ENCODE assay signal across 9 mouse cellular contexts in genomic region chr10:42055224-42056165, GRCm38 (mm10). TPM values are rescaled to one million over a fixed set of nuclear protein-coding genes. Genes with fewer than 3 reads are reported as not detected.
DNase-seq lines count a peak whose midpoint lies in the region; ATAC-seq and TF ChIP-seq lines count a peak whose summit lies in the region.
"Had no signal": no experiment of that assay in that cellular context is flagged by ENCODE, and none has a peak within 500 bp of the region (broad histone marks: within the 10 kb centered on the region; RNA-seq: fewer than 3 reads in every experiment).

No protein-coding gene starts in this region.

- H3K27me3 ChIP-seq in midbrain, embryonic 11.5 days (ENCODE audit: control insufficient read depth, insufficient read depth, low read length), result no peaks in the 10 kb centered on the region
- H3K27me3 ChIP-seq in midbrain, postnatal 0 days (ENCODE audit: insufficient read depth, low read length), result no peaks in the 10 kb centered on the region
- no peaks in the 10 kb centered on the region for H3K27me3 ChIP-seq in forebrain, embryonic 14.5 days (replicated peaks; ENCODE audit: control insufficient read depth, insufficient read depth, low read length)
- H3K27me3 ChIP-seq in liver, embryonic 14.5 days (ENCODE audit: control insufficient read depth, insufficient read depth, low read length), result no peaks in the 10 kb centered on the region

- H3K4me1 ChIP-seq in midbrain, embryonic 11.5 days (ENCODE audit: control insufficient read depth, insufficient read depth, low read length), result no peaks in the 10 kb centered on the region
- H3K4me1 ChIP-seq in midbrain, postnatal 0 days (ENCODE audit: insufficient read depth, low read length), result no peaks in the 10 kb centered on the region
- no peaks in the 10 kb centered on the region for H3K4me1 ChIP-seq in forebrain, embryonic 14.5 days (ENCODE audit: control insufficient read depth, insufficient read depth, low read length)
- H3K4me1 ChIP-seq in liver, embryonic 14.5 days (replicated peaks; ENCODE audit: control insufficient read depth in 2 of 2, insufficient read depth in 2 of 2, low read length in 1 of 2), result peaks cover 19 to 37% of the 10 kb centered on the region in 2 experiments

- peak overlapping the region; percentile 20; the same call in 1 of the 2 replicates for H3K4me2 ChIP-seq in midbrain, embryonic 11.5 days
- H3K4me2 ChIP-seq in midbrain, postnatal 0 days (ENCODE audit: low read depth, low read length, poor library complexity, severe bottlenecking), result no peak overlapping the region
- 0 out of 2 replicates have a peak overlapping the region, but pooled peaks have one; percentile 14 for H3K4me2 ChIP-seq in forebrain, embryonic 14.5 days (ENCODE audit: low read length)
- peak overlapping the region; percentile 72 for H3K4me2 ChIP-seq in liver, embryonic 14.5 days (ENCODE audit: low read depth)

- no peak overlapping the region for H3K27ac ChIP-seq in midbrain, embryonic 11.5 days (ENCODE audit: low read depth, low read length)
- H3K27ac ChIP-seq in midbrain, postnatal 0 days (ENCODE audit: low read depth, low read length), result no peak overlapping the region
- H3K27ac ChIP-seq in forebrain, embryonic 14.5 days (ENCODE audit: low read depth, low read length), result no peak overlapping the region
- peak overlapping the region; percentile 56 for H3K27ac ChIP-seq in liver, embryonic 14.5 days

- H3K4me3 ChIP-seq in midbrain, embryonic 11.5 days (ENCODE audit: low read depth, low read length), result no peak overlapping the region
- no peak overlapping the region for H3K4me3 ChIP-seq in midbrain, postnatal 0 days (ENCODE audit: low read depth, low read length)
- H3K4me3 ChIP-seq in forebrain, embryonic 14.5 days (ENCODE audit: low read depth, low read length), result no peak overlapping the region
- peak overlapping the region; percentile 22 to 36 for H3K4me3 ChIP-seq in liver, embryonic 14.5 days (ENCODE audit: insufficient read depth in 1 of 2, low read depth in 2 of 2, low read length in 2 of 2)

- TF ChIP-seq CTCF in midbrain, postnatal 0 days (IDR thresholded peaks at IDR 0.05), result no peak
- no peak for TF ChIP-seq CTCF in liver, embryonic 14.5 days (IDR thresholded peaks at IDR 0.05; ENCODE audit: low read depth)

- no peak overlapping the region for H3K9ac ChIP-seq in midbrain, embryonic 11.5 days (ENCODE audit: low read length)
- no peak overlapping the region for H3K9ac ChIP-seq in midbrain, postnatal 0 days (replicated peaks; ENCODE audit: low read length, poor library complexity, severe bottlenecking)
- no peak overlapping the region for H3K9ac ChIP-seq in forebrain, embryonic 14.5 days (ENCODE audit: low read length)
- peak overlapping the region; percentile 23 for H3K9ac ChIP-seq in liver, embryonic 14.5 days (replicated peaks)

- no peaks in the 10 kb centered on the region for H3K36me3 ChIP-seq in midbrain, embryonic 11.5 days (ENCODE audit: control insufficient read depth, insufficient read depth, low read length)
- H3K36me3 ChIP-seq in midbrain, postnatal 0 days (ENCODE audit: insufficient read depth, low read length), result no peaks in the 10 kb centered on the region
- H3K36me3 ChIP-seq in forebrain, embryonic 14.5 days (ENCODE audit: control insufficient read depth, insufficient read depth, low read length), result no peaks in the 10 kb centered on the region
- no peaks in the 10 kb centered on the region for H3K36me3 ChIP-seq in liver, embryonic 14.5 days (replicated peaks; ENCODE audit: control insufficient read depth, insufficient read depth, low read depth)

- 64% methylated on average over 27 of the region's 29 CpGs for WGBS in midbrain, embryonic 11.5 days
- WGBS in midbrain, postnatal 0 days, result 72% methylated on average over 28 of the region's 29 CpGs
- 73% methylated on average over 28 of the region's 29 CpGs for WGBS in forebrain, embryonic 14.5 days
- WGBS in liver, embryonic 14.5 days (ENCODE audit: insufficient replicate concordance), result 25% methylated on average over 28 of the region's 29 CpGs

- 0 out of 2 replicates have a peak, but pooled peaks have one; percentile 63 for ATAC-seq in midbrain, embryonic 11.5 days (ENCODE audit: low FRiP score)
- ATAC-seq in midbrain, postnatal 0 days (ENCODE audit: low FRiP score), result no peak
- ATAC-seq in forebrain, embryonic 14.5 days, result peak; percentile 74; the same call in 1 of the 2 replicates
- peak; percentile 85 for ATAC-seq in liver, embryonic 14.5 days (ENCODE audit: insufficient read depth)

- TF ChIP-seq EP300 in liver, embryonic 14.5 days (IDR thresholded peaks at IDR 0.05; ENCODE audit: low read depth), result peak; percentile 90

- DNase-seq in midbrain, embryonic 11.5 days (ENCODE audit: low spot score, missing footprints), result peak; percentile 75
- DNase-seq in midbrain, postnatal 0 days (ENCODE audit: low spot score), result no peak
- no peak for DNase-seq in forebrain, embryonic 14.5 days (ENCODE audit: low spot score)
- DNase-seq in liver, embryonic 14.5 days (ENCODE audit: low read depth in 3 of 3, low spot score in 3 of 3), result peak; percentile 44 to 50 (median 44)
- DNase-seq in thymus, postnatal 10 days (ENCODE audit: low spot score in 2 of 2), result peak; percentile 33 to 35
- no peak for DNase-seq in cerebellum, postnatal 14 days
- DNase-seq in Muller cell, postnatal 12 days (ENCODE audit: inconsistent ontology term), result no peak
- DNase-seq in layer of hippocampus, postnatal 14 days (ENCODE audit: low spot score in 2 of 2), result no peak
- DNase-seq: kidney, adult 2 months had no signal

- no peaks in the 10 kb centered on the region for H3K9me3 ChIP-seq in midbrain, embryonic 11.5 days (ENCODE audit: control insufficient read depth, low read length)
- no peaks in the 10 kb centered on the region for H3K9me3 ChIP-seq in midbrain, postnatal 0 days (ENCODE audit: low read length)
- no peaks in the 10 kb centered on the region for H3K9me3 ChIP-seq in forebrain, embryonic 14.5 days (replicated peaks; ENCODE audit: control insufficient read depth, low read length)
- H3K9me3 ChIP-seq in liver, embryonic 14.5 days (ENCODE audit: control insufficient read depth, low read length), result no peaks in the 10 kb centered on the region

RNA-seq across cellular contexts. Expression of gene Armc2, which starts 37.3 kb away (rescaled TPM):
- polyA plus RNA-seq in midbrain, embryonic 11.5 days (2014; fragmentation: Nextera tagmentation; extraction: Ambion mirVana), result 2.4 and 3.8 TPM in 2 replicates
- 6.3 and 8.7 TPM in 2 replicates for total RNA-seq in midbrain, postnatal 0 days (2014; rRNA removed)
- polyA plus RNA-seq in midbrain, postnatal 0 days (2015; fragmentation: Nextera tagmentation; extraction: Ambion mirVana), result 11.4 and 13.6 TPM in 2 replicates
- polyA plus RNA-seq in forebrain, embryonic 14.5 days (2014; fragmentation: Nextera tagmentation; extraction: Ambion mirVana), result 9.2 and 12.3 TPM in 2 replicates
- 0.10 and 0.12 TPM in 2 replicates for polyA plus RNA-seq in liver, embryonic 14.5 days (2012; rRNA removed)
- 0.08 TPM in 1 of 2 replicates, not detected in the other for polyA plus RNA-seq in liver, embryonic 14.5 days (2014; fragmentation: Nextera tagmentation; extraction: Ambion mirVana)
- total RNA-seq in layer of hippocampus, postnatal 14 days (2021), result 1 to 10 TPM; 8.6 to 9.1 TPM

Comparison
In these comparisons a context has a peak if more than half of its experiments do, and no peak if none do; other contexts are left out.
1. DNase-seq: peak in midbrain, embryonic 11.5 days (single experiment), liver, embryonic 14.5 days (3 of 3) and thymus, postnatal 10 days (2 of 2); none in midbrain, postnatal 0 days (single experiment), forebrain, embryonic 14.5 days (single experiment), cerebellum, postnatal 14 days (0 of 2), Muller cell, postnatal 12 days (single experiment) and layer of hippocampus, postnatal 14 days (0 of 2).
2. H3K4me3 ChIP-seq: peak in liver, embryonic 14.5 days (2 of 2); none in midbrain, embryonic 11.5 days (single experiment), midbrain, postnatal 0 days (single experiment) and forebrain, embryonic 14.5 days (single experiment).